Mouse (Mus musculus) embryonic stem cell, embryonic (primary cell): ENCODE data around the gene Pipox.

Experiments
- CTCF ChIA-PET, 4 experiments: fragments of 300-600 bp in 2 of 4; fragments of 350-600 bp in 2 of 4; sonication (Branson Sonifier 250); formaldehyde crosslinking; loops; one replicate each; lab custom pipeline; 2022; ENCODE audit warnings: inconsistent platforms in 2 of 4; lab: Charles Lee
- POLR2A ChIA-PET, 4 experiments: fragments of 300-600 bp in 2 of 4; fragments of 350-600 bp in 2 of 4; sonication (Branson Sonifier 250); formaldehyde crosslinking; loops; one replicate each; lab custom pipeline; 2022; ENCODE audit warnings: antibody characterized with exemption in 4 of 4, inconsistent platforms in 1 of 4; lab: Charles Lee

Gene Pipox

GRCm38 (mm10) chr11:77896820-77897805 is 3.2 kb upstream of the Pipox start:
- CTCF ChIA-PET: interaction anchor here in 3 of 4 experiments (0.6 to 2.3 kb wide), 5 partner anchors 20 to 70 kb away, joined by 3 to 6 read pairs (median 3); no protein-coding TSS in a partner anchor
- POLR2A ChIA-PET: interaction anchor here (0.6 to 18.2 kb wide), 26 partner anchors 8 to 389 kb away, joined by 3 to 254 read pairs (median 4); partner anchors contain the start of genes Eral1 (in 1 of the 4) and Phf12 (in 1 of the 4)

DNA sequence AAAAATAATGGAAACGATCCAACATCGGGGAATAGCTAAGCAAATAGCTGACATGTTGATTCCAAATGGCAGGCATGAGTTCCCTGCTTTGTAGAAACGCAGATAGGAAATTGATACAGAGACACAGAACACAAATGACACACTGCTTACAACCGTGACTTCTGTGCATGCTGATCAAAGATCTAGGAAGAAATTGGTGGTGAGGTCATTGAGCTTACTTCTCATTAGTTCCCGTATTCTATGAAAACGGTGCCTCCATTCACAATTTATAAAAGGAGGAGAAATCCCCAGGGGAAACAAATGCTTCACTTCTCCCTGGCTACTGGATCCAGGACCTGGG is 2.6 kb upstream of the Pipox start:
- POLR2A ChIA-PET: interaction anchor here (0.6 to 18.2 kb wide), 22 partner anchors 8 to 395 kb away, joined by 3 to 254 read pairs (median 4); partner anchors contain the start of genes Eral1 (in 1 of the 4) and Phf12 (in 1 of the 4)

DNA sequence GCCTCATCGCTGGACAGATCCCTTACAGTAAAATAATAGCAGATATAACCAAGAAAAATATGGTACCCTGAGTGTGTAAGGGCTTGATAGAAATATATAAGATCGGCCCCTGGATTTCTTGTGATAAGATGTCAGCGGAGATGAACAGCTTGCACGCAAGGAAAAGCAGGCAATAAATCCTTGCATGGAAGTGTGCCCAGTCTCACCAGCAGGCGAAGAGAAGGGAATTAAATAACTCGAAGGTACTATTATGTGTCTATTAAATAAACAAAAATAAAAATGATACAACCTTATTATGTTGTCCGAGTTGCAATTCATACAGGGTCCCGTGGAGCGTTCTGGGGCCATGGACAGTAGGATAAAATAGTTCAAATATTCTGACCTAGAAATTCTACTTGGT is 2.1 kb upstream of the Pipox start:
- CTCF ChIA-PET: interaction anchor here in 2 of 4 experiments (0.7 to 2.3 kb wide), 3 partner anchors 14 to 71 kb away, joined by 4 to 6 read pairs (median 5); no protein-coding TSS in a partner anchor

More for the DNA sequence above, 2.6 kb upstream of the Pipox start:
- CTCF ChIA-PET: interaction anchor here in 3 of 4 experiments (0.6 to 2.3 kb wide), 5 partner anchors 14 to 71 kb away, joined by 3 to 6 read pairs (median 4); no protein-coding TSS in a partner anchor

DNA sequence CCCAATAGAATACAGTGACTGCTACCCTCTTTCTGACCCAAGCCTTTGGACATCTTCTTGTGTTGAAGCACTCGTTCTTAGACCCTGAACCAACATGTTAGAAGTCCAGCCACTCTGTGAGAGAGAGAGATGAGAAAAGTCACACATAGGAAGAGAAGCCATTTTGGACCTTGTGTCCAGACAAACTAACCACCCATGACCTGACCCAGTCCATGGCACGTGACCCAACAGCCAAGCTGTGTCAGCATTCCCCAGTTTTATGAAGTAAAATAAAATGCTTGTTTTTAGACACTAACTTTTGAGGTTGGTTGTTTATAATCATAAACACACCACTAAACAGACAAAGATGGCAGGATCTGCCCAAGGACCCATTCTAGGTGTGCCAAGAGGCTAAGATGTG is 1.1 kb upstream of the Pipox start:
- ChIA-PET CTCF (interaction anchor here in 2 of 4 experiments (0.6 to 1.9 kb wide), 7 partner anchors 9 to 125 kb away, joined by 3 to 8 read pairs (median 6); no protein-coding TSS in a partner anchor), POLR2A (interaction anchor here (1.1 to 18.2 kb wide), 16 partner anchors 7 to 283 kb away, joined by 3 to 254 read pairs (median 10); no protein-coding TSS in a partner anchor)

More for the DNA sequence above, 2.1 kb upstream of the Pipox start:
- POLR2A ChIA-PET: interaction anchor here (0.6 to 18.2 kb wide), 17 partner anchors 8 to 394 kb away, joined by 3 to 254 read pairs (median 6); partner anchors contain the start of gene Phf12 (in 1 of the 4)

DNA sequence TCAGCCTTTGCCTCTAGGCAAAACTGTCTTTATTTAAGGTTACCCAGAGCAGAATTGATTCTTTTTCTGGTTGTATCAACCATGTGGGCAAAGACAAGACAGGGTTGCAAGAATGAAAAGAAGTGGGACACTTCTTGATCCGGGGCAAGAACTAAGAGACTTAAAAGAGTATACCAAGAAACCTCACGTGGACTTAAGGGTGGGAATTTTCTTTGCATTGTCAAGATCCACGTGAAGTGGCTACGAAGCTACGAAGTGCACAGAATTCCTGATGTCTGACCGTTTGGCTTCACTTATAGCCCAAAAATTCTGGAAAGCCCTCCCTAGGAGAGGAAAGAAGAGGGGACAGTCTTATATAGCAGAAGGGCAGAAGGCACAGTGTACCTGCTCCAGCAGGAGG is 613 bp downstream of the Pipox start:
- POLR2A ChIA-PET: interaction anchor here (0.6 to 18.2 kb wide), 45 partner anchors 8 to 356 kb away, joined by 3 to 254 read pairs (median 6); partner anchors contain the start of genes Phf12 (in 2 of the 4), Nek8 (in 1 of the 4), Rpl23a (in 1 of the 4) and Sdf2 (in 1 of the 4)

GRCm38 (mm10) chr11:77892883-77893282 is 1.0 kb downstream of the Pipox start:
- ChIA-PET CTCF (interaction anchor here in 3 of 4 experiments (1.3 to 1.9 kb wide), 9 partner anchors 11 to 76 kb away, joined by 3 to 9 read pairs (median 7); no protein-coding TSS in a partner anchor), POLR2A (interaction anchor here (0.5 to 18.2 kb wide), 31 partner anchors 8 to 401 kb away, joined by 3 to 254 read pairs (median 4); partner anchors contain the start of genes Phf12 (in 2 of the 4), Nek8 (in 1 of the 4) and Tlcd1 (in 1 of the 4))

More for the DNA sequence above, 613 bp downstream of the Pipox start:
- CTCF ChIA-PET: interaction anchor here (0.5 to 1.9 kb wide), 28 partner anchors 10 to 76 kb away, joined by 3 to 9 read pairs (median 6); partner anchors contain the start of gene Sez6 (in 1 of the 4)

DNA sequence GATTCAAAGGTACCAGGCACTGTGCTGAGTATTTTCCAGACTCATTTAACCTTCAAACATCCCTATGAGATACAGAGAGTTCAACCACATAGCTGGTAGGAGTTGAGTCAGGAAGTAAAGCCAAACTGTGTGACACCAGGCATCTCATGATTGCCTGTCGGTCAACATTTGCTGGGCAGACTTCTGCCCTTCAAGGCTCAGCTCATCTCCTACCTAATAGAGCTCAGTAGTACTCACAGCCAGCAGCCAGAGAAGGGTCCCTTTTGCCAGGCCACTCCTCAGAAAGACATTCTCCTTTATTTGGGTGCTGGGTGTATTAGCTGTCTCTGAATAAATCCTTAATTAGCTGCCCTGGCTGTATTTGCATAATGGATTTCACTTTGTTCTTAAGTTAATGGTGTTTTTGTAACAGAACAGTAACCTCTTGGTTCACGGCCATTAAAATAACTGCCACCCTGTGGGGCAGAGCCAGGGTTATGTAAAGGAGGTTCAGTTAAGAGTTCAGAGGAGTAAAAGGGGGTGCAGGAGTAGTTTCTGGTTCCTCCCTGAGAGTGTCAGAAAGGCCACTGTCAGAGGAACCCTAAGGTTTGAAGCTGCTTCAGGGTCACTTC is 3.1 kb downstream of the Pipox start:
- CTCF ChIA-PET: interaction anchor here in 1 of 4 experiments (0.6 kb wide), 1 partner anchor 226 kb away, joined by 3 read pairs; no protein-coding TSS in a partner anchor
- POLR2A ChIA-PET: interaction anchor here (0.6 to 18.2 kb wide), 22 partner anchors 9 to 293 kb away, joined by 3 to 254 read pairs (median 4); partner anchors contain the start of genes Phf12 (in 1 of the 4) and Rpl23a (in 1 of the 4)

GRCm38 (mm10) chr11:77889484-77889883 is 4.4 kb downstream of the Pipox start:
- ChIA-PET POLR2A (interaction anchor here in 3 of 4 experiments (0.7 to 18.2 kb wide), 6 partner anchors 8 to 92 kb away, joined by 3 to 254 read pairs (median 9); no protein-coding TSS in a partner anchor), CTCF (interaction anchor here in 1 of 4 experiments (0.6 kb wide), 1 partner anchor 233 kb away, joined by 7 read pairs; no protein-coding TSS in a partner anchor)

DNA sequence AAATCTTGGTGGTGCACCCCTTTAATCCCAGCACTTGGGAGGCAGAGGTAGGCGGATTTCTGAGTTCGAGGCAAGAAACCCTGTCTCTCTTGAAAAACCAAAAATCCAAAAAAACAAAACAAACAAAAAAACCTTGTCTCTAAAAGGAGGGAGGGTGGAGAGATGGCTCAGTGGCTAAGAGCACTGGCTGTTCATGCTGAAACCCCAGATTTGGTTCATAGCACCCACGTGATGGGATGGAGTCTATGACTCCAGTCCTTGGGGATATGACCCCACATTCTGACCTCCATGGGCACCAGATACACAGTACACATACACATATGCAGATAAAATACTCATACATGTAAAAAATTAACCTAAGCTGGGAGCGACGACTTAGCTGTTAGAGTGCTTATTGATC is 5.0 kb downstream of the Pipox start:
- POLR2A ChIA-PET: interaction anchor here in 2 of 4 experiments (0.7 to 18.2 kb wide), 7 partner anchors 9 to 41 kb away, joined by 3 to 254 read pairs (median 4); no protein-coding TSS in a partner anchor
- CTCF ChIA-PET: interaction anchor here in 1 of 4 experiments (0.6 kb wide), 1 partner anchor 232 kb away, joined by 7 read pairs; no protein-coding TSS in a partner anchor

GRCm38 (mm10) chr11:77887373-77887960 is 6.4 kb downstream of the Pipox start:
- POLR2A ChIA-PET: interaction anchor here in 3 of 4 experiments (0.6 to 18.2 kb wide), 16 partner anchors 9 to 214 kb away, joined by 3 to 254 read pairs (median 4); no protein-coding TSS in a partner anchor
- CTCF ChIA-PET: interaction anchor here in 2 of 4 experiments (0.6 to 2.0 kb wide), 3 partner anchors 11 to 80 kb away, joined by 3 to 6 read pairs (median 3); no protein-coding TSS in a partner anchor

GRCm38 (mm10) chr11:77885246-77885575 is 8.7 kb downstream of the Pipox start:
- POLR2A ChIA-PET: interaction anchor here (0.6 to 18.2 kb wide), 38 partner anchors 8 to 756 kb away, joined by 3 to 254 read pairs (median 4); partner anchors contain the start of genes Pipox (in 3 of the 4) and Taok1 (in 1 of the 4)

GRCm38 (mm10) chr11:77884524-77885245 is 9.2 kb downstream of the Pipox start:
- ChIA-PET POLR2A (interaction anchor here (0.6 to 18.2 kb wide), 39 partner anchors 8 to 756 kb away, joined by 3 to 254 read pairs (median 4); partner anchors contain the start of genes Pipox (in 3 of the 4) and Taok1 (in 1 of the 4)), CTCF (interaction anchor here in 2 of 4 experiments (0.6 to 2.1 kb wide), 7 partner anchors 9 to 1813 kb away, joined by 3 to 8 read pairs (median 3); partner anchors contain the start of gene Pipox (in 1 of the 2))

More at GRCm38 (mm10) chr11:77885246-77885575, 8.7 kb downstream of the Pipox start:
- CTCF ChIA-PET: interaction anchor here in 2 of 4 experiments (1.1 to 2.1 kb wide), 6 partner anchors 9 to 87 kb away, joined by 3 to 8 read pairs (median 4); partner anchors contain the start of gene Pipox (in 1 of the 2)

- ChIA-PET CTCF (interaction anchor here (0.8 to 2.1 kb wide), 11 partner anchors 11 to 132 kb away, joined by 3 to 10 read pairs (median 4); partner anchors contain the start of gene Pipox (in 2 of the 4)), POLR2A (interaction anchor here (0.6 to 4.7 kb wide), 56 partner anchors 8 to 307 kb away, joined by 3 to 40 read pairs (median 4); partner anchors contain the start of genes Pipox (in 4 of the 4) and Rpl23a (in 2 of the 4))
Measured at GRCm38 (mm10) chr11:77876760-77877148, 17.1 kb downstream of the Pipox start.

DNA sequence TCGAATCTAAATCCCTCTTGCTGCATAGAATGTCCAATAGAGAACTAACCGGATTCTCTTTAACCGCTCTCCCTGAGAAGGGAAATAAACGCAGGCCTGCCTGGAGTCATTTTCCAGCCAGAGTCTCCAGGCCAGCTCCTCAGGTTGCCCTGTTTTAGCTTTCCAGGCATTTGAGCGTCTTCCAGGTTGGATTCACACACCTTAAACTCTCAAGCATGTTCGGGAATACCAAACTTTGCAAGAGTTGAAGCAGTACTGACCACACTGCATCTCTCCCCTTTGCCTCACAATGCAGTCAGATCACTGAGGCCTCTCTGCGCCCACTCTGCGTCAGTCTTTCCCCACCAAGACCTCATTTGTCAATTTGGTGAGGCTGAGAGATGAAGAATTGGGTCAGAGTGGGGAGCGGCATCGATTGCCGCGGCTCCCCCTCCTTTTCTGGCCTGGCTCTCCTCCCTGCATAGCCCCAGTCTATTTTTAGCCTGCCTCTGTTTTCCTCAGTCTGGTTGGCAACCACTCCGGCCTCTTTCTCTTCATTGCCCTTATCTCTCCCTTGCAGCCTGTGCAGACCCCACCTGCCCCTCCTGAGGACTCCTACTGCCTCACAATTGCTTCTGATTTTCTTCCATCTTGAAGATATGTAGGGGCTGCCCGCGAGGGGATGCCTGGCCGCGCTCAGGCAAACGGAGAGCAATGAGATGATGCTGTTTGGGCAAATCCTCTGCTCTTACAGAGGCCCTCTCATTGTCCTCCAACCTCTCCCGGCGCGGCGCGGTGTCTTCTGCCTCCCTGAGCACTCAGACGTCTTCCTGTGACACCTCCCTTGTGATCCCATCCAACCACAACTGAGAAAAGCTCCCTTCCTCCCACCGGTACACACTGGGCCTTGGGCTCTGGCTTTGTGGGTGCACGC is 17.8 kb downstream of the Pipox start:
- ChIA-PET CTCF (interaction anchor here (0.6 to 2.1 kb wide), 20 partner anchors 11 to 257 kb away, joined by 3 to 10 read pairs (median 4); partner anchors contain the start of gene Pipox (in 3 of the 4)), POLR2A (interaction anchor here (0.5 to 4.7 kb wide), 58 partner anchors 8 to 307 kb away, joined by 3 to 40 read pairs (median 4); partner anchors contain the start of genes Pipox (in 3 of the 4) and Rpl23a (in 1 of the 4))
